Mouse (Mus musculus) heart, adult 2 months (tissue): ENCODE results near the gene Lmo7.

Experiments used
- CTCF ChIP-seq: fragments of 200-600 bp; IDR thresholded peaks from 2 replicates; pipeline ENCODE4 v1.8.1; 2022; ENCODE audit warnings: antibody characterized with exemption, mild to moderate bottlenecking, moderate library complexity
- POLR2A ChIP-seq: fragments of 200-500 bp; IDR thresholded peaks from 2 replicates; pipeline ENCODE4 v1.6.1; 2011; ENCODE audit warnings: mild to moderate bottlenecking, low read depth, low read length, control low read depth; ENCODE audit not compliant: insufficient read depth

- TF ChIP-seq CTCF (no peak), POLR2A (no peak)
These were observed 129.6 kb downstream of the Lmo7 start for GRCm38 (mm10) chr14:101859305-101859886.
